Mouse (Mus musculus) lung, embryonic 16.5 days (tissue): Measurements from ENCODE around the gene Bcl7c. TPM values are rescaled to one million over a fixed set of nuclear protein-coding genes. Genes with fewer than 3 reads are reported as not detected.
A peak's percentile ranks its signal among the peaks of the same experiment; 100 is the strongest.
"Not testable (repeated sequence)": the region's sequence is repeated elsewhere in the genome, so short reads cannot be mapped to it uniquely, and the experiment has no call there.

Experiments
- ATAC-seq: fragments of 200-750 bp; cut with Nextera tagmentation; 2 replicates; pipeline ENCODE4 v1.8.0; 2017; ENCODE audit warnings: low read depth, mild to moderate bottlenecking, moderate library complexity
- H3K27ac ChIP-seq: fragments of 300-500 bp; sonication (generic); 2 replicates; pipeline ENCODE4 v1.5.1; 2014; ENCODE audit warnings: mild to moderate bottlenecking, control low read depth, low read length
- H3K27me3 ChIP-seq: fragments of 300-500 bp; sonication (generic); 2 replicates; pipeline ENCODE4 v1.6.1; 2014; ENCODE audit warnings: low read depth, low read length, mixed read lengths; ENCODE audit not compliant: control insufficient read depth, insufficient read depth
- H3K36me3 ChIP-seq: fragments of 300-500 bp; sonication (generic); 2 replicates; pipeline ENCODE4 v1.6.1; 2014; ENCODE audit warnings: low read length; ENCODE audit not compliant: control insufficient read depth, insufficient read depth
- H3K4me1 ChIP-seq: fragments of 300-500 bp; sonication (generic); replicated peaks from 2 replicates; pipeline ENCODE4 v1.6.1; 2014; ENCODE audit warnings: low read length, mixed read lengths; ENCODE audit not compliant: control insufficient read depth, insufficient read depth
- H3K4me2 ChIP-seq: fragments of 300-500 bp; sonication (generic); 2 replicates; pipeline ENCODE4 v1.6.1; 2014; ENCODE audit warnings: low read depth, low read length, control low read depth
- H3K4me3 ChIP-seq: fragments of 300-500 bp; sonication (generic); 2 replicates; pipeline ENCODE4 v1.5.1; 2014; ENCODE audit warnings: mild to moderate bottlenecking, low read length, control low read depth
- H3K9ac ChIP-seq: fragments of 300-500 bp; sonication (generic); 2 replicates; pipeline ENCODE4 v1.6.1; 2014; ENCODE audit warnings: low read length, control low read depth
- H3K9me3 ChIP-seq: fragments of 300-500 bp; sonication (generic); 2 replicates; pipeline ENCODE4 v1.6.1; 2016; ENCODE audit warnings: low read length; ENCODE audit not compliant: control insufficient read depth
- WGBS: fragments of 180-500 bp; shearing (Covaris S2); extraction: QIAGEN DNeasy Blood & Tissue Kit; methylation state at CpG from one replicate; pipeline ENCODE4 v1.1.7; 2014; 5-methylcytosine and 5-hydroxymethylcytosine counted together
- polyA plus RNA-seq: library from polyadenylated mRNA; unstranded; fragments of >200 nt; fragmentation: Nextera tagmentation; extraction: Ambion mirVana; gene quantifications from 2 replicates; pipeline ENCODE4 v1.2.1, GENCODE M21; 2015

Bcl7c gene
- polyA plus RNA-seq, 1 experiment from 2014 or later, result 46.1 TPM

DNA sequence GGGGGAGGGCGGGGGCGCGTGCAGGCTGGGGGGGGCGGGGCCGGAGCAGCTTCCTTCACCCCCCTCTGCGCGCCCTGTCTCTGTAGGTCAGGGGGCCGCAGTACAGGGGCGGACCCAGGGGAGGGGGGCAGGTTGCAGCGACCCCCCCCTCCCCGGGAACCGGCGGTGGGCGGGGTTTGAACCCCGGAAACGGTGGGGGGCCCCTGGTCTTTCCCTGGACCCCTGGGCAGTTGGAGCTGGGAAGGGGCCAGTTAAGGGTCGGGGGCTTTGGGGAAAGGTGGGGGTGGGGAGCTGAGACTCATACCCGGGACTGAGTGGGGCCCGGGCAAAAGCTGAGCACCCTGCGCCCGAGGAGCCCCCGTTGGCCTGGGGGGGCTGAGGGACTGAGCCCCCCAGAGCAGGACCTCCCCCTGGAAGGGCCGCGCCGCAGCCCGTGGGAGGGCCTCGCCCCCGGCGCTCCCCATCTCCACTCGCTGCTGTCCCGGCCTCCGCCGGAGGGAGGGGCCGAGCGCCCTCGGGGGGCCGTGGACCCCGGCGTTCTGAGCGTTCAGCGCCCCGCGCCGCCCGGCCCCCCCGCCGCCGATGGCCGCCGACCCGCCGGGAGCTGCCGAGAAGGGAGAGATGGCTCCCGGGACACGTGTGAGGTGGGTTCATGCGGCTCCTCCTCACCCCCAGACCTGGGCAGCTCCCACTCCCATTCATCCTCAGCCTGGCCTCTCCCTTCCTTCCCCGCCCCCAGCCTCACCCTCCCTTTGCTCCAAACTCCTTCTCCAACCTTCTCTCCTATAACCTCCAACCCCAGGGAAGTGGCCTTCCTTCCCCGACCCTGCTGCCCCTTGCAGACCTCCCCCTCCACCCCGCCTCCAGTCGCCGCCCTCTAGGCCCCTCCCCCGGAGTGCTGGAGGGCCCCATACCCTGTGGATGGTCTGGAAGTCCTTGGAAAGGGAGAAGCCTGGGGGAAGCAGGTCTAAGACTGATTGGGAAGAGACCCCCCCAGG, 38.1 kb upstream of the Bcl7c start:
- WGBS, result 1% methylated on average over 33 of the region's 62 CpGs
- H3K4me2 ChIP-seq, result peak overlapping the region; percentile 72

DNA sequence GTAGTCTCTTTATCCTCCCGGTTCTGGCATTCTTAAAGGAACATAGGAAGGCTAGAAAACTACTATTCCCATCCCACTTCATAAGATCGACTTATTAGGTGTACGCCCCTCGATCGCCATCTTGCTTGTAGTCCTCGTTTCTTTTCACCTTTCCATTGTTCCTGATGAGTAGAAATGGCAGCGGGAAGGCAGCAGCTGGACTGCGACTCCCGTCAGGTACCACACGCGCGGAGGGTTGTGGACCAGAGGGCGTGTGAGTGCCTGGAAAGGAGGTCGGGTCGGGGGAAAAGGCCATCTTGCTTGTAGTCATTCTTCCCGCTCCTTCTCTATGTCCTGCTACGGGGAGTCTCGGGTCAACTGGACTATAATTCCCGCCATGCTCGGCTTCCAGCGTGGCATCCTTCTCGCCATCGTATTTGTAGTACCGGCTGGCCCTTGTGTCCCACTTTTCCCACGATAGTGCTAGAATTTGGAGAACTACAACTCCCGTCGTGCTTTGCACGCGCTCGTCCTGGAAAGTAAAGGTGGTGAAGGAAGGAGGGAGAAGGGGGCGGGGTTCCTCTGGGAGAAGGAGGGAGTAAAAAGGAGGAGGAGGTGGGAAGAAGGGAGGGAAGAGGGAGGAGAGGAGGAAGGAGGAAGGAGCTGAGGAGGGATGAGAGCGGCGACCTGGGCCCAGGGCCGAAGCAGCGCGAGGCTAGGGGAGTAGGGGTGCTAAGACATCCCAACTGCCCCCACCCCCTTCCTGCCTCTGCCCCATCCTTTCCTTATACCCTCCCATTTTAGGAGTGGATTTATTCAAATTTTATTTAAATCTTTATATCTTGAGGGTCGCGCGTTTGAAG, 37.1 kb upstream of the Bcl7c start:
- no peaks in the 10 kb centered on the region for H3K27me3 ChIP-seq
- 0% methylated on average over 39 of the region's 39 CpGs for WGBS
- ATAC-seq, result peak; percentile 87

More for the DNA sequence above, 38.1 kb upstream of the Bcl7c start:
- no peaks in the 10 kb centered on the region for H3K27me3 ChIP-seq
- peak; percentile 6; the same call in 1 of the 2 replicates for ATAC-seq
- H3K9me3 ChIP-seq, result no peaks in the 10 kb centered on the region
- peaks cover 17% of the 10 kb centered on the region for H3K4me1 ChIP-seq
- peak overlapping the region; percentile 84 for H3K4me3 ChIP-seq
- H3K9ac ChIP-seq, result peak overlapping the region; percentile 87
- peak overlapping the region; percentile 90 for H3K27ac ChIP-seq
- H3K36me3 ChIP-seq, result peaks cover 25% of the 10 kb centered on the region

DNA sequence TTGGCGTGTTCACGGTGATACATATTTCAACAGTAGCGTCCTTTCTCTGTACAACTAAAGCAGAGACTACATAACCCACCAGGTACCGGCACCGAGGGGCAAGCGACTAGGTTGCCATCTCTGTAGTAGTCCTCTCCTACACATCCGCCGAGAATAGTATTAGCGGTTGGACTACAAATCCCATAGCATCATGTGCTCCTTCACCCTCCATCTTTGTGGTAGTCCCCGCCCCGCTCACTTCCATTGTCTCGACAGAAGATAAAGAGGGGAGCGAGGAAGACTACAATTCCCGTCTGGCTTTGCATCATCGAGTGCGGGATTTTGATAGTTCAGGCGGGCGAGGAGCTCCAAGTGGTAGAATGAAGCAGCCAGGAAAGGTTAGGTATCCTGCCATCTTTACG, 36.5 kb upstream of the Bcl7c start:
- H3K4me2 ChIP-seq, result peak overlapping the region; percentile 72
- peak; percentile 85 for ATAC-seq
- H3K4me1 ChIP-seq, result peaks cover 17% of the 10 kb centered on the region
- WGBS, result under 1% methylated on average over 19 of the region's 19 CpGs
- peak overlapping the region; percentile 69 for H3K9ac ChIP-seq
- peak overlapping the region; percentile 90 for H3K27ac ChIP-seq
- H3K27me3 ChIP-seq, result no peaks in the 10 kb centered on the region
- H3K4me3 ChIP-seq, result peak overlapping the region; percentile 84
- peaks cover 12% of the 10 kb centered on the region for H3K36me3 ChIP-seq
- no peaks in the 10 kb centered on the region for H3K9me3 ChIP-seq

More for the DNA sequence above, 37.1 kb upstream of the Bcl7c start:
- H3K9ac ChIP-seq, result peak overlapping the region; percentile 87
- H3K36me3 ChIP-seq, result peaks cover 17% of the 10 kb centered on the region
- H3K4me1 ChIP-seq, result peaks cover 17% of the 10 kb centered on the region
- no peaks in the 10 kb centered on the region for H3K9me3 ChIP-seq
- H3K27ac ChIP-seq, result peak overlapping the region; percentile 90
- peak overlapping the region; percentile 84 for H3K4me3 ChIP-seq
- H3K4me2 ChIP-seq, result peak overlapping the region; percentile 72

DNA sequence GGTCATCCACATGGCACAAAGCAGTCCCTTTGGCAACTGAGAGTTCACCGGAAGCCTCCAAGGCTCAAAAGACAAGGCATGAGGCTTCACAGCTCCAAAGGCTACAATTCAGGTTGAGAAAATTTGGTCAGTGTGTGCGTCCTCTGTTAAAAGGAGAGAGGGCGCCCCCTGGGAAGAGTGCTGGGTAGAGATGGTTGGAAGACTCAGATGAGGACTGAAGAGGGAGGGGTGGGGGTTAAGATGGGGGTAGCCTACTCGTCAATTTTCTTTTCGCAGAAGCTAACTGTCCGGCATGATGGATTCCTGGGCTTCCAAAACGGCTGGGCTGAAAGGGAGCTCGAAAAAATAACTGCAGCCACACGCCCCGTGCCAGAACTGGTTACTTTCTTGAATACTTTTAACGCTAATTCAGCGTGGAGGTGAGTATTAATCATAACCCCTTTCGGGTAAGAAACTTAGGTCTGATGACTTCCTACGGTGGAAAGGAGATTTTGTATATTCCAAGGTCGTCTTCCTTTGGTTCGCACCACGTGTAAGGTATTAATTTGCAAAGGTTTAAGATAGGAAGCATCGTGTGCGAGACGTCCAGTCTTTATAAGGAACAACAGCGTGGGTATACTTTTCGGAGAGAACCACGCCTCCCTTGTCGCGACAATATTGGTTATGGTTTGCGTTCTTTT, 35.8 kb upstream of the Bcl7c start, which contains the start of gene Fbxl19:
Gene Fbxl19, plus strand, starts transcription at position 178 of the 680 bp plus-strand sequence.
- Histone ChIP-seq H3K27me3 (no peaks in the 10 kb centered on the region), H3K27ac (peak within 1 kb of the TSS; percentile 90), H3K4me2 (peak within 1 kb of the TSS; percentile 72), H3K9me3 (no peaks in the 10 kb centered on the region), H3K4me1 (peaks cover 17% of the 10 kb centered on the region), H3K4me3 (peak within 1 kb of the TSS; percentile 84), H3K36me3 (peaks cover 7% of the 10 kb centered on the region), H3K9ac (peak within 1 kb of the TSS; percentile 69)
- ATAC-seq, result no peak
- WGBS, result under 1% methylated on average over 26 of the region's 26 CpGs

DNA sequence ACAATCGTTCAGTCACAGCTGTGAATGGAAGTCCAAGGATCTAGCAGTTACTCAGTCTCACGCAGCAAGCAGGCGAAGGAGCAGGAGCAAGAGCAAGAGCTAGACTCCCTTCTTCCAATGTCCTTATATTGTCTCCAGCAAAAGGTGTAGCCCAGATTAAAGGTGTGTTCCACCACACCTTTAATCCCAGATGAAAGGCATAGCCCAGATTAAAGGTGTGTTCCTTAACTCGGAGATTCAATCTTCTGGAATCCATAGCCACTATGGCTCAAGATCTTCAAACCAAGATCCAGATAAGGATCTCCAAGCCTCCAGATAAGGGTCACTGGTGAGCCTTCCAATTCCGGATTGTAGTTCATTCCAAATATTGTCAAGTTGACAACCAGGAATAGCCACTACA, 23.3 kb upstream of the Bcl7c start, which contains the start of gene Ctf2:
Gene Ctf2, minus strand, starts transcription at position 101 of the 400 bp plus-strand sequence.
- ATAC-seq, H3K9me3 ChIP-seq, H3K27me3 ChIP-seq, H3K36me3 ChIP-seq, H3K4me1 ChIP-seq, H3K9ac ChIP-seq, H3K4me2 ChIP-seq, H3K27ac ChIP-seq, H3K4me3 ChIP-seq: not testable (repeated sequence)
- WGBS, result no CpG with 5 or more reads among the region's 5 CpGs

DNA sequence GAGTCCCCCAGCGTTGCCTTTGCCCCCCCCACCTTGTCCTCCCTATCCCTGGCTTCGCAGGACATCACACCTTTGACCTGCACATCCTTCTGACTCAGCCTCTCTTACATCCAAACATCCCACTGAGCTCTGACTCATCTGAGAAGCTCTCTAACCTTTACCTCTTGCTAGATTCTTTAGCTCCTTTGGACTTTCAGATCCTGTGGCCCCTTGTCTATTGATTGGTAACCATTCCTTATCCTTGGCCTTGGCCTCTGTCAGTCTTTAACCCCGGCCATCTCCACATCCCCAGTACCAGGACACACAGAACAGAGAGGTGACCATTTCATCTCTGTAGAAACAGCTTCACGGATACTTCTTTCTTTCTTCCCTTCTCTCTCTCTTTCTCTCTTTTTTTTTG, 21.4 kb upstream of the Bcl7c start:
- Histone ChIP-seq H3K36me3 (no peaks in the 10 kb centered on the region), H3K27ac (no peak overlapping the region), H3K27me3 (no peaks in the 10 kb centered on the region), H3K9me3 (no peaks in the 10 kb centered on the region), H3K4me3 (no peak overlapping the region), H3K4me1 (no peaks in the 10 kb centered on the region), H3K4me2 (no peak overlapping the region), H3K9ac (no peak overlapping the region)
- no peak for ATAC-seq
- 53% methylated on average over 4 of the region's 4 CpGs for WGBS

DNA sequence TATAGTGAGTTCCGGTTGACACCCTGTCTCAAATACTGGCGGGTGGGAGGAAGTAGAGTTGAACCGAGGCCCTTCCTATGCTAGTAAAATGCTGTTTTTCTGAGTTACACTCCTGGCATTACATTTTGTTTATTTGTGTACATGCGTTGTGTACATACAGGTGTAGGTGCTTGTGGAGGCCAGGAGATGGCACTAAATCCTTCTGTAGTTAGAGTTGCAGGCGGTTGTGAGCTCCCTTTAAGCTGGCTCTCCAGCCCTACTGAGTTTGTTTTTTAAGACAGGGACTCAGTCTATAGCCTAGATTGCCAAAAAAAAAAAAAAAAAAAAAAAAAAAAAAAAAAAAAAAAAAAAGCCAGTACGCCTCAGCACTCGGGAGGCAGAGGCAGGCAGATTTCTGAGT, 19.2 kb upstream of the Bcl7c start:
- no peak overlapping the region for H3K27ac ChIP-seq
- H3K9me3 ChIP-seq, result no peaks in the 10 kb centered on the region
- 79% methylated on average over 7 of the region's 7 CpGs for WGBS
- H3K36me3 ChIP-seq, result no peaks in the 10 kb centered on the region
- no peak overlapping the region for H3K4me3 ChIP-seq
- H3K4me2 ChIP-seq, result no peak overlapping the region
- no peak overlapping the region for H3K9ac ChIP-seq
- ATAC-seq, result no peak
- no peaks in the 10 kb centered on the region for H3K27me3 ChIP-seq
- no peaks in the 10 kb centered on the region for H3K4me1 ChIP-seq

DNA sequence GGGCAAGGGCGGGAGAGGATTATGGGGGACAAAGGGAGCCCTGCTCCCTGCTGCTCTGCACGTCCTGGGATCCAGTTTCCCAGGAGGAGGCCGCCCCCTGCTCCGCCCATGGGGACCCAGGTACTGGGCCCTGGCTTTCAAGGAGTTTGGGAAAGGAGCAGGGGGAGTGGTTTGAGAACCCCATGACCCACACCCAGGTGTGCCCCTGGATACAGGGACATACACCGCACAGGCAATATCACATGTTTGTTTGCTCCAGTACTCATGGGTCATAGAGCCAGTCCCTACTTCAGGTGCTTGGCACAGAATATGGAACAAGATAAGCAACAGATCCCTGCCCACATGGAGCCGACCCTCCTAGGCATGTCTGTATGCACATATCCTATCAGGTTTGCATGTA, 17.2 kb upstream of the Bcl7c start:
- H3K4me3 ChIP-seq, result no peak overlapping the region
- no peaks in the 10 kb centered on the region for H3K4me1 ChIP-seq
- H3K4me2 ChIP-seq, result no peak overlapping the region
- no peak overlapping the region for H3K27ac ChIP-seq
- no peak for ATAC-seq
- no peaks in the 10 kb centered on the region for H3K27me3 ChIP-seq
- 55% methylated on average over 6 of the region's 6 CpGs for WGBS
- H3K36me3 ChIP-seq, result no peaks in the 10 kb centered on the region
- no peaks in the 10 kb centered on the region for H3K9me3 ChIP-seq
- H3K9ac ChIP-seq, result no peak overlapping the region
